Mouse (Mus musculus) NIH3T3 (cell line): ENCODE measurements around the gene Crot.

Experiments used
- DNase-seq: peaks from one replicate; pipeline ENCODE4 v3.0.0-alpha.2; 2012; ENCODE audit warnings: low read depth

Crot gene

GRCm38 (mm10) chr5:8995966-8996685, 998 bp downstream of the Crot start:
- peak; percentile 8 for DNase-seq

GRCm38 (mm10) chr5:8991626-8992025, 5.5 kb downstream of the Crot start:
- no peak for DNase-seq

GRCm38 (mm10) chr5:8990526-8990925, 6.6 kb downstream of the Crot start:
- DNase-seq = no peak

- no peak for DNase-seq
These were observed 9.2 kb downstream of the Crot start for GRCm38 (mm10) chr5:8987925-8988324.

GRCm38 (mm10) chr5:8985470-8985869, 11.7 kb downstream of the Crot start:
- DNase-seq = no peak

- DNase-seq = no peak
These were observed 22.4 kb downstream of the Crot start for GRCm38 (mm10) chr5:8974721-8975120.

- DNase-seq = no peak
These were observed 24.8 kb downstream of the Crot start for GRCm38 (mm10) chr5:8972355-8972754.

GRCm38 (mm10) chr5:8970694-8971093, 26.4 kb downstream of the Crot start:
- no peak for DNase-seq

GRCm38 (mm10) chr5:8964487-8964886, 32.6 kb downstream of the Crot start:
- DNase-seq = no peak

- no peak for DNase-seq
These were observed 36.6 kb downstream of the Crot start for GRCm38 (mm10) chr5:8960534-8960933.

GRCm38 (mm10) chr5:8955544-8955943, 41.6 kb downstream of the Crot start:
- no peak for DNase-seq

- no peak for DNase-seq
These were observed 43.5 kb downstream of the Crot start for GRCm38 (mm10) chr5:8953660-8954059.

GRCm38 (mm10) chr5:8947423-8948110, 49.6 kb downstream of the Crot start:
- no peak for DNase-seq

- DNase-seq = no peak
These were observed 53.3 kb downstream of the Crot start for GRCm38 (mm10) chr5:8943836-8944235.

GRCm38 (mm10) chr5:8941266-8941665, 55.9 kb downstream of the Crot start:
- peak; percentile 53 for DNase-seq

GRCm38 (mm10) chr5:8937965-8938364, 59.2 kb downstream of the Crot start:
- DNase-seq = no peak

GRCm38 (mm10) chr5:8928440-8928839, 68.7 kb downstream of the Crot start:
- DNase-seq = no peak

GRCm38 (mm10) chr5:8917069-8917468, 80.1 kb downstream of the Crot start:
- no peak for DNase-seq

GRCm38 (mm10) chr5:8916400-8916799, 80.7 kb downstream of the Crot start:
- DNase-seq = no peak
